Mouse (Mus musculus) R1 (cell line): ENCODE measurements around the gene Gm8068.
"Not testable (repeated sequence)": the region's sequence is repeated elsewhere in the genome, so short reads cannot be mapped to it uniquely, and the experiment has no call there.

Experiments used
- DNase-seq: peaks from one replicate; pipeline ENCODE4 v3.0.0-alpha.2; 2018; ENCODE audit warnings: low read depth, low spot score

Gene Gm8068

GRCm38 (mm10) chr14:41701785-41702184, at the start of gene Gm8068:
Gm8068 (minus strand) TSS chr14:41701885.
- not testable (repeated sequence) for DNase-seq

GRCm38 (mm10) chr14:41750514-41750913, 48.8 kb upstream of the Gm8068 start, which contains the start of gene Gm7929:
Gm7929 (minus strand) TSS chr14:41750614.
- not testable (repeated sequence) for DNase-seq

GRCm38 (mm10) chr14:41723437-41723836, 21.8 kb upstream of the Gm8068 start:
- peak; percentile 68 for DNase-seq

- DNase-seq = not testable (repeated sequence)
These were observed 15.5 kb upstream of the Gm8068 start for GRCm38 (mm10) chr14:41717180-41717579.

- DNase-seq = not testable (repeated sequence)
These were observed 53.5 kb downstream of the Gm8068 start for GRCm38 (mm10) chr14:41648176-41648575.
